21 mouse cellular contexts compared by ENCODE assay signal in the genomic region with DNA sequence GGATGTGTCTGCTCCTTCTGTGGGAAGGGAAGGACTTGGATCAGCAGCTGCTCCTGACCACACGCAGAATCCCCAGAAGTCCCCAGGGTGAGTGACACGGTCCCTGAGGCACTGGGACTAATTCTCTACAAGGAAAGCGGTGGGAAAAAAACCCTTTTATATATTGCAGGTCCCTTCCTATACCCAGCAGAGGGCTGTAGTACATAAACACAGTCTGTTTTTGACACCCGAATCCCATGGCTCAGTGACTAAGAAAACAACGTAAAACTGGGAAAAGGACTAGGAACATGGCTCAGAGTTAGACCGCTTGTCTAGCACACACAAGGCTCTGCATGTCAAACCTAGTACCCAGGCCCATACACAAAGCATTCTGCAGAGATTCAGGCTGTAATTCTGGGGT.
A peak's percentile ranks its signal among the peaks of the same experiment; 100 is the strongest.
DNase-seq lines count a peak whose midpoint lies in the region; ATAC-seq and TF ChIP-seq lines count a peak whose summit lies in the region.
"Had no signal": no experiment of that assay in that cellular context is flagged by ENCODE, and none has a peak within 500 bp of the region (broad histone marks: within the 10 kb centered on the region; RNA-seq: fewer than 3 reads in every experiment).

No protein-coding gene starts in this region.

- intact Hi-C loops in left cerebral cortex, postnatal 4 days (cut with DNase I), result no loop called here

- no peak overlapping the region for H3K27ac ChIP-seq in forebrain, postnatal 0 days (ENCODE audit: low read depth, low read length)
- no peak overlapping the region for H3K27ac ChIP-seq in forebrain, embryonic 15.5 days (replicated peaks)
- no peak overlapping the region for H3K27ac ChIP-seq in kidney, postnatal 0 days
- no peak overlapping the region for H3K27ac ChIP-seq in midbrain, postnatal 0 days (ENCODE audit: low read depth, low read length)
- H3K27ac ChIP-seq in midbrain, embryonic 14.5 days (replicated peaks; ENCODE audit: low read depth, low read length), result no peak overlapping the region
- H3K27ac ChIP-seq: embryonic facial prominence, embryonic 13.5 days; forebrain, embryonic 12.5 days; heart, embryonic 10.5 days; hindbrain, embryonic 12.5 days had no signal

- H3K36me3 ChIP-seq in forebrain, postnatal 0 days (ENCODE audit: insufficient read depth), result no peaks in the 10 kb centered on the region
- no peaks in the 10 kb centered on the region for H3K36me3 ChIP-seq in forebrain, embryonic 15.5 days
- no peaks in the 10 kb centered on the region for H3K36me3 ChIP-seq in kidney, postnatal 0 days (ENCODE audit: insufficient read depth, low read length)
- H3K36me3 ChIP-seq in midbrain, postnatal 0 days (ENCODE audit: insufficient read depth, low read length), result no peaks in the 10 kb centered on the region
- H3K36me3 ChIP-seq in midbrain, embryonic 14.5 days (ENCODE audit: control insufficient read depth, insufficient read depth, low read length), result no peaks in the 10 kb centered on the region
- H3K36me3 ChIP-seq: embryonic facial prominence, embryonic 13.5 days; forebrain, embryonic 12.5 days; heart, embryonic 10.5 days; hindbrain, embryonic 12.5 days had no signal

- H3K27me3 ChIP-seq in forebrain, postnatal 0 days (ENCODE audit: insufficient read depth, low read length), result no peaks in the 10 kb centered on the region
- H3K27me3 ChIP-seq in forebrain, embryonic 15.5 days, result no peaks in the 10 kb centered on the region
- H3K27me3 ChIP-seq in kidney, postnatal 0 days (ENCODE audit: insufficient read depth, low read length), result no peaks in the 10 kb centered on the region
- no peaks in the 10 kb centered on the region for H3K27me3 ChIP-seq in midbrain, postnatal 0 days (ENCODE audit: insufficient read depth, low read length)
- H3K27me3 ChIP-seq in midbrain, embryonic 14.5 days (ENCODE audit: control insufficient read depth, insufficient read depth, low read length), result no peaks in the 10 kb centered on the region
- H3K27me3 ChIP-seq: embryonic facial prominence, embryonic 13.5 days; forebrain, embryonic 12.5 days; hindbrain, embryonic 12.5 days; Patski had no signal

- no peak overlapping the region for H3K9ac ChIP-seq in forebrain, postnatal 0 days
- no peak overlapping the region for H3K9ac ChIP-seq in forebrain, embryonic 15.5 days (replicated peaks)
- H3K9ac ChIP-seq in kidney, postnatal 0 days (ENCODE audit: low read depth, low read length), result no peak overlapping the region
- no peak overlapping the region for H3K9ac ChIP-seq in midbrain, postnatal 0 days (replicated peaks; ENCODE audit: low read length, poor library complexity, severe bottlenecking)
- H3K9ac ChIP-seq in midbrain, embryonic 14.5 days (replicated peaks; ENCODE audit: low read length), result no peak overlapping the region
- H3K9ac ChIP-seq: embryonic facial prominence, embryonic 13.5 days; forebrain, embryonic 12.5 days; hindbrain, embryonic 12.5 days had no signal

- H3K4me2 ChIP-seq in forebrain, postnatal 0 days (ENCODE audit: low read depth), result no peak overlapping the region
- no peak overlapping the region for H3K4me2 ChIP-seq in forebrain, embryonic 15.5 days (replicated peaks)
- H3K4me2 ChIP-seq in kidney, postnatal 0 days (ENCODE audit: low read length), result no peak overlapping the region
- no peak overlapping the region for H3K4me2 ChIP-seq in midbrain, postnatal 0 days (ENCODE audit: low read depth, low read length, poor library complexity, severe bottlenecking)
- H3K4me2 ChIP-seq in midbrain, embryonic 14.5 days (ENCODE audit: low read length), result no peak overlapping the region
- H3K4me2 ChIP-seq: embryonic facial prominence, embryonic 13.5 days; forebrain, embryonic 12.5 days; hindbrain, embryonic 12.5 days had no signal

- TF ChIP-seq CTCF in forebrain, postnatal 0 days (IDR thresholded peaks at IDR 0.05; ENCODE audit: low read depth), result peak; percentile 25; the same call in 1 of the 2 replicates
- TF ChIP-seq CTCF in kidney, postnatal 0 days (IDR thresholded peaks at IDR 0.05; ENCODE audit: low read depth), result peak; percentile 53
- peak; percentile 27; the same call in 1 of the 2 replicates for TF ChIP-seq CTCF in midbrain, postnatal 0 days (IDR thresholded peaks at IDR 0.05)

- WGBS in forebrain, postnatal 0 days, result 77% methylated on average over 6 of the region's 6 CpGs
- WGBS in forebrain, embryonic 15.5 days, result 80% methylated on average over 6 of the region's 6 CpGs
- WGBS in kidney, postnatal 0 days, result 41% methylated on average over 6 of the region's 6 CpGs
- 74% methylated on average over 6 of the region's 6 CpGs for WGBS in midbrain, postnatal 0 days
- WGBS in midbrain, embryonic 14.5 days, result 77% methylated on average over 6 of the region's 6 CpGs

- no peaks in the 10 kb centered on the region for H3K4me1 ChIP-seq in forebrain, postnatal 0 days (ENCODE audit: insufficient read depth)
- H3K4me1 ChIP-seq in forebrain, embryonic 15.5 days, result no peaks in the 10 kb centered on the region
- H3K4me1 ChIP-seq in kidney, postnatal 0 days (replicated peaks; ENCODE audit: insufficient read depth, low read length), result no peaks in the 10 kb centered on the region
- no peaks in the 10 kb centered on the region for H3K4me1 ChIP-seq in midbrain, postnatal 0 days (ENCODE audit: insufficient read depth, low read length)
- no peaks in the 10 kb centered on the region for H3K4me1 ChIP-seq in midbrain, embryonic 14.5 days (ENCODE audit: control insufficient read depth, insufficient read depth, low read length)
- H3K4me1 ChIP-seq: forebrain, embryonic 12.5 days; heart, embryonic 10.5 days; hindbrain, embryonic 12.5 days had no signal

- peak; percentile 8; the same call in 1 of the 2 replicates for ATAC-seq in forebrain, postnatal 0 days
- no peak for ATAC-seq in forebrain, embryonic 15.5 days (replicated peaks)
- ATAC-seq in kidney, postnatal 0 days (replicated peaks; ENCODE audit: low FRiP score, low read depth), result no peak
- ATAC-seq in midbrain, postnatal 0 days (ENCODE audit: low FRiP score), result no peak
- no peak for ATAC-seq in midbrain, embryonic 14.5 days (ENCODE audit: low FRiP score, low TSS enrichment)
- ATAC-seq: activated CD4-positive, CD25-positive, alpha-beta regulatory T cell, adult 4 months; Patski had no signal

- no peaks in the 10 kb centered on the region for H3K9me3 ChIP-seq in forebrain, postnatal 0 days (ENCODE audit: low read length)
- H3K9me3 ChIP-seq in forebrain, embryonic 15.5 days, result no peaks in the 10 kb centered on the region
- no peaks in the 10 kb centered on the region for H3K9me3 ChIP-seq in kidney, postnatal 0 days (replicated peaks; ENCODE audit: low read length)
- no peaks in the 10 kb centered on the region for H3K9me3 ChIP-seq in midbrain, postnatal 0 days (ENCODE audit: low read length)
- H3K9me3 ChIP-seq in midbrain, embryonic 14.5 days (ENCODE audit: control insufficient read depth, low read length), result no peaks in the 10 kb centered on the region
- H3K9me3 ChIP-seq: embryonic facial prominence, embryonic 13.5 days; forebrain, embryonic 12.5 days; heart, embryonic 10.5 days; hindbrain, embryonic 12.5 days had no signal

- DNase-seq in forebrain, postnatal 0 days, result peak; percentile 18
- DNase-seq in kidney, postnatal 0 days (ENCODE audit: low spot score), result peak; percentile 72
- DNase-seq in kidney, postnatal 4 days, result no peak
- DNase-seq in midbrain, postnatal 0 days (ENCODE audit: low spot score), result peak; percentile 12
- no peak for DNase-seq in midbrain, embryonic 14.5 days
- DNase-seq in left cerebral cortex, postnatal 4 days, result no peak
- DNase-seq: adrenal gland, postnatal 14 days; cerebellum, adult 18-20 months; cerebellum, adult 9-11 months; cerebellum, postnatal 36 days; gastrocnemius, postnatal 10 days; heart, adult 18-20 months; heart, postnatal 10 days; heart, postnatal 4 days had no signal

- H3K4me3 ChIP-seq in forebrain, postnatal 0 days (ENCODE audit: low read depth, low read length), result no peak overlapping the region
- H3K4me3 ChIP-seq in forebrain, embryonic 15.5 days, result no peak overlapping the region
- H3K4me3 ChIP-seq in kidney, postnatal 0 days (replicated peaks; ENCODE audit: low read depth, low read length), result no peak overlapping the region
- no peak overlapping the region for H3K4me3 ChIP-seq in midbrain, postnatal 0 days (ENCODE audit: low read depth, low read length)
- H3K4me3 ChIP-seq in midbrain, embryonic 14.5 days (replicated peaks; ENCODE audit: low read depth, low read length), result no peak overlapping the region
- H3K4me3 ChIP-seq: embryonic facial prominence, embryonic 13.5 days; forebrain, embryonic 12.5 days; heart, embryonic 10.5 days; hindbrain, embryonic 12.5 days had no signal

Comparison
In these comparisons a context has a peak if more than half of its experiments do, and no peak if none do; other contexts are left out.
1. DNase-seq: peak in forebrain, postnatal 0 days (single experiment), kidney, postnatal 0 days (single experiment) and midbrain, postnatal 0 days (single experiment); none in kidney, postnatal 4 days (0 of 2), midbrain, embryonic 14.5 days (single experiment) and left cerebral cortex, postnatal 4 days (single experiment).
2. Peak in every context shown above with its lines, with median percentiles within 50 percentile points of each other: CTCF ChIP-seq.